Mouse (Mus musculus): ENCODE measurements around the gene Nrros.
"Not testable (repeated sequence)": the region's sequence is repeated elsewhere in the genome, so short reads cannot be mapped to it uniquely, and the experiment has no call there.

Nrros gene

DNA sequence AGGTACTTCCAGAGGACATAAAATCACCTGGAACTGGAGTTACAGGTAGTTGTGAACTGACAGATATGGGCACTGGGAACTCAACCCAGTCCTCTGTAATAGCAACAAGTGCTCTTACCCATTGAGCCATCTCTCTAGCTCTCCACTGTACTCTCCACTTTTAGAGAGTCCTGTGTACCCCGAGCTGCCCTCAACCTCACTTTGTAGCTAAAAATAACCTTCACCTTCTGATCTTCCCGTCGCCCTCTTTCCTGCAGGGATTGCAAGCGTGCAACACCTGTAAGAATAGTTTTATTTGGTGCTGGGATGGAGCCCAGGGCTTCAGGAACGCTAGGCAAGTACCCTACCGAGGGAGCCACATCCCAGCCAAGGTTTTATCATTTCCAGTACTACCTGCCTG is 49.6 kb downstream of the Nrros start:
- DNase-seq (ENCODE audit: low spot score in 2 of 2) = no peak

DNA sequence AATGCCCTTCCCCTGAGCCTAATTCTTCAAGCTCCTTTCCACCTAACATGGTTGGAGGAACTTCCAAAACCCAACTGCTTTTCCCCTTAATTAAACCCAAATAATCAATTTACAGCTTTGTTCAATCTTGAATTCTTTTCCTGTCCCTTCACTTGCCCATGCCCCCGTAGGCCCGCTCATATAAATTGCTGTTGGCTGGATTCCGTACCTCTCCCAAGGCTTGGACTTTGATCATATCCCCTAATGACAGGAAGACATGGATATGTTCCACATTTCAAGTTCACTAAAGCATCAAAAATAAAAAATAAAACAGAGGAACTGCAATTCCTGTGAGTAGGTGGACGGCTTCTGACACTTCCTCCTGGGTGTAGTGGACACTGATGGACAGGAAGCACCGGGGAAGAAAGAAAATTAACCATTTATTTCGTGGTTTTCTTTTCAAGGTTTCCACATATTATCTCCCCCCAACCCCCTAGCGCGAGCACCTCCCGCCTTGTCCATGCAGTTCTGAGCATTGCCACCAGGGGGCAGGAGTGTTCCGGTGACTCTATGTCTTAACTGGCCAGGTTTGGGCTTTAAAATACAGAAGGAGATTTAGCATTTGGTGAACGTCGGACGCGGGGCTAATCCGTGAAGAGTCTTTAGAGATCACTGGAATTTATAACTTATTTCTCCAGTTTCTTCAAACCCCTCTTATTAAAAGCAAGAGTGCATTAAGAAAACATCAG is 50.3 kb downstream of the Nrros start:
- peak; percentile 79 to 81 for DNase-seq (ENCODE audit: low spot score in 2 of 2)

DNA sequence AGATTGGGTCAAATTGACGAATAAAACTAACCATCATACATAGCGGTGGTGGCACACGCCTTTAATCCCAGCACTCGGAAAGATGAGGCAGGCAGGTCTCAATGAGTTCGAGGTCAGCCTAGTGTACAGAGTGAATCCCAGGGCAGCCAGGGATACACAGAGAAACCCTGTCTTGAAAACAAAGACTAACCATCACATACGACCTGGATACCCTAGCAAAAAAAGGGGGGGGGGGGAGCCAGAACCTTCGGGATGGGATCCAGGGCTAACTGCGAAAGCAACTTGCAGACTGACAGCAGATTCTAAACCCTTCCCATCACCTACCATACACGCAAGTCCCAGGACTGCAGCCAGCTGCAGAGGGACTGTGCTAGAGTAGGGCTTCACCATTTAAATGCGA is 51.0 kb downstream of the Nrros start:
- DNase-seq (ENCODE audit: low spot score in 2 of 2) = no peak

GRCm38 (mm10) chr16:32113541-32114218 is 51.7 kb downstream of the Nrros start:
- peak; percentile 67 to 76 for DNase-seq (ENCODE audit: low spot score in 2 of 2)

DNA sequence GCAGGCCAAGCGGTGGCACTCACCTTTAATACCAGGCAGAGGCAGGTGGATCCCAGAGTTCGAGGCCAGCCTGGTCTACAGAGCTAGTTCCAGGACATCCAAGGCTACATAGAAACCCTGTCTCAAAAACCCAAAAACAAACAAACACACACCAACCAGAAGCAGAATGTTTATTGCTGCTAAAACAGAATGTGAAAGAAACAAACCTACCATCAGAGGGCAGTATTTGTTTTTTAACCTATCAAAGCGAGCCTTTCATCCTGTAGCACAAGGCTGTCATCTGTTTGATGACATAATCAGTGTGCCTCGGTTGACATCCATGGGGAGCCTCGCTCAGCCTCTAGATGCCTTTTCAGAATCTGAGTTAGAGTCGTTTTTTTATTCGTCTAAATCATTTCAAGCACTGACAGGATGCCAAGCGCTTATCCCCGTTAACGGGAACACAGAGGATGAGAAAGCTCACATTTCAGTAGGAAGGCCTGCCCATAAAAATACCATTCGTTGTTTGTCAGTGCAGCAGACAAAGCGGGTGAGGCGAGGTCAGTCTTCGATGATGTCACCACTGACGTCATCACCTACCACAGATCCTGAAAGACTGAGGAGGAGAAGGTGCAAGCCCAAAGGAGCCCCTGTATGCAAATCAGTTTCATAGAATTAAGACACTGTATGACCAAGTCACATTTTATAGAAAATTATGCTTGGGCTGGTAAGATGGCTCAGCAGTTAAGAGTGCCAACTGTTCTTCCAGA is 54.3 kb downstream of the Nrros start:
- no peak for DNase-seq (ENCODE audit: low spot score in 2 of 2)

DNA sequence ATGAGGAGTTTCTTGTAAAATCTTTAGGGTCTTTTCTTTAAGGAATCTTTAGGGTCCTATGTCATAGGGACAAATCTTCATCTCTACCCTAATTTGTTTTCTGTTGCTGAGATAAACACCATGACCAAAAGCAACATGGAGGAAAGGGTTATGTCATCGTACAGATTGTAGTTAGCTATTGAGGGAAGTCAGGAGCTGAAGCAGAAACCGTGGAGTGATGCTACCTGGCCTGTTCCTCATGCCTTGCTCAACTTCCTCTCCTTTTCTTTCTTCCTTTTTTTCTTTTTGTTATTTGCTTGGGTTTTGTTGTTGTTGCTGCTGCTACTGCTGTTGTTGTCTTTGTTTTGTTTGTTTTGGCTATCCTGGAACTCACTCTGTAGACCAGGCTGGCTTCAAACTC is 56.8 kb downstream of the Nrros start:
- no peak for DNase-seq (ENCODE audit: low spot score in 2 of 2)

- no peak for DNase-seq (ENCODE audit: low spot score in 2 of 2)
Observed at GRCm38 (mm10) chr16:32108170-32108569, 57.2 kb downstream of the Nrros start.

DNA sequence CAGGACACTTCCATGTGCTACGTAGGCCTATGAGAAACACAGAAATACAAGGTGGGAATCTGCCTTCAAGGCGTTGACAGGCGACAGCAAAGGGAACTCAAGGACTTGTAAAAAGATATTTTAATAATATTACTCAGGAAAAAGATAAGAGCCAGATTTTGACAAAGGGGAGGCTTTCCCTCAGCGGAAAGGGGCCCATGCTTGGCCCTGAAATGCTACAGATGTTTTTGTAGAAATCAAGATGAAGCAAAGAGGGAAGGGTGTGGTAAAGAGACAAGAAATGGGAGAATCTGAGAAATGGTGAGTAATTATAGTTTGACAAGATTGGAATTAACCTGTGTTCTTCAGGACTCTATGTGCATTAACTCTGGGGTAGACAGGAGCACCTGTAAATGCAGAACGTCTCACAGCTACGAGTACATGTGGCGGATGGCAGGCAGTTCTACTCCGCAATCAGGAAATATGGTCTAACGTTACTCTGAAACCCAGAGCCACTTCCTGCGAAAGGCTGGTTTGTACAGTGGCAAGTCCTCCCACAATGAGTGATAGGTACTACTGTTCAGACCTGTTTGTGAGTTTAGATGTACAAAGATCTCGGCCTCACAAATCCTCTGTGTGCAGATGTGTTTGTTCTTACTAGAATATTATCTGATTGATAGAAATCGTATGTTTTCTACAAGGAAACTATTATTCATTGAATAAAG is 57.9 kb downstream of the Nrros start:
- no peak for DNase-seq (ENCODE audit: low spot score in 2 of 2)

DNA sequence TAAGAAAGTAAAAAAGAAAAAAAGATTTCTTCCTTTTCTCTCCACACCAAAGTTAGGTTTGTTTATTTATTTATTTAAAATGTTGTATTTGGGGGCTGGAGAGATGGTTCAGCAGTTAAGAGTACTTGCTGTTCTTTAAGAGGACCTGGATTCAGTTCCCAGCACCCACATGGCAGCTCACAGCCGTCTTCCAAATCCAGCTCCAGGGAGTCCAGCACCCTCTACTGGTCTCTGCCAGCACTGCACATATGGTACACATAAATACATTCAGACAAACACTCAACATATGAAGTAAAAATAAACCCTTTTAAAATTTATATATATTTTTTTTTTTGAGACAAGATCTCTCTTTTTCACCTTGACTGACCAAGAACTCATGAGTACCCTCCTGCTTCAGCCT is 59.7 kb downstream of the Nrros start:
- DNase-seq (ENCODE audit: low spot score in 2 of 2) = no peak

DNA sequence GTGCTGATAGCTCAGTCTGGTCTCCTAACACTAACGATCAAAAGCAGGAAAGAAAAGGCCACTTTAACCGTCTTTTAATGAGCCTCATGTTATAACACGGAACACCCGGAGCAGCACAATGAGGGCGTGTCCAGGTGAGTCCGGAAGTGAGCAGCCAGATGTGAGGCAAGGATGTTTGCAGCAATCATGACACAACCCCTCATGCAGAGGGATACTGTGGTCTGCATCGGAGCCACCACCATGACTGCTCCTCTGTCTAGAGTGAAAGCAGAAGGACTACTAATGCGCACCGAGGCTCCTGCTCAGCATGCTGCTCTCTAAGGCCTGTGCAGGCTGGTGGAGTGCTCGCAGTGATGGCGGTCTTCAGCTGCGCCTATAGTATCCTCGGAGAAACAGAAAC is 63.1 kb downstream of the Nrros start:
- no peak for DNase-seq (ENCODE audit: low spot score in 2 of 2)

DNA sequence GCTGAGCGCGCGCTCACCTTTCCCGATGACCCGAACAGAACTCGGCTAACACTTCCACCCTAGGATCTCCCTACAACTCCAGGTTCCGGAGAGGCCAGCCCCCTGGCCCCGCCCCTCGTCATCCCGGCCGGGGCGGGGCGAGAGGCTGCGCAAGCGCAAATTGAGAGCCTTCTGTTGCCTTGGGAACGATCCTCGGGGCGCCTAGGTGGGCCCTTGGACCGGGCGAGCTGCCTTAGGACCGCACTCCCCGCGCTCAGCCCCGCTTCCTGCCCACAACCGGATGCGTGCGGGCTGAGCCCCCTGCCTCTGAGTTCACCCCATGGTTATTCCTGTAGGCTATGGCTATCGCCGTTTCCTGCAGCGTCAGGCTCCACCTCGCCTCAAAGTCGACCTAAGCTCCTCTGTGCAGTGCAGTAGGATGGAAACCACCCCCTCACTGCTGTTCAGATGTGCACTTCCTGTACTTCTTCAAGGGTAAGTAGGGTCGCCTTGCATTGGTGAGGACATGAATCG is 65.7 kb downstream of the Nrros start, which contains the start of the genes Pigx and Cep19:
Gene Pigx (minus strand): TSS at position 103 of the 513 bp plus-strand sequence.
Gene Cep19 (plus strand): TSS at position 163 of the 513 bp plus-strand sequence.
- peak; percentile 92 to 95 for DNase-seq (ENCODE audit: low spot score in 2 of 2)

- peak in 1 of 2 experiments; percentile 14 for DNase-seq (ENCODE audit: low spot score in 2 of 2)
Observed at GRCm38 (mm10) chr16:32098897-32099637, 66.3 kb downstream of the Nrros start.

DNA sequence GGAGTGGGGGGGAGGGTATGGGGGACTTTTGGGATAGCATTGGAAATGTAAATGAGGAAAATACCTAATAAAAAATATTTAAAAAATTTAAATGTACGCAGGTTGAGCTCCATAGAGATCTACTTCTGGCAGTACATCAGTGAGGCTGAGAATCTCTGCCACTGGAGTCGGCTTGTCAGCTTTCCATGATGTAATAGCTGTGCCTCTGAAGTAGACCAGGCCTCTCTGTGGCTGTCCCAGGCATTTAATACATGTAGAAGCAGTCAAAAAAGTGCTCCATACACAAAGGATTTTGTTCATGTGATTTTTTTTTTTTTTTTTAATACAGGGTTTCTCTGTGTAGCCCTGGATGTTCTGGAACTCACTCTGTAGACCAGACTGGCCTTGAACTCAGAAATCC is 67.6 kb downstream of the Nrros start:
- not testable (repeated sequence) for DNase-seq (ENCODE audit: low spot score in 2 of 2)
